Mouse (Mus musculus) mesoderm, embryonic 11.5 days (tissue): ENCODE measurements around the gene Golt1b.
A peak's percentile ranks its signal among the peaks of the same experiment; 100 is the strongest.

Experiments used
- DNase-seq: peaks from one replicate; pipeline ENCODE4 v3.0.0-alpha.2; 2012; ENCODE audit warnings: low read depth, low spot score

The Golt1b gene

DNA sequence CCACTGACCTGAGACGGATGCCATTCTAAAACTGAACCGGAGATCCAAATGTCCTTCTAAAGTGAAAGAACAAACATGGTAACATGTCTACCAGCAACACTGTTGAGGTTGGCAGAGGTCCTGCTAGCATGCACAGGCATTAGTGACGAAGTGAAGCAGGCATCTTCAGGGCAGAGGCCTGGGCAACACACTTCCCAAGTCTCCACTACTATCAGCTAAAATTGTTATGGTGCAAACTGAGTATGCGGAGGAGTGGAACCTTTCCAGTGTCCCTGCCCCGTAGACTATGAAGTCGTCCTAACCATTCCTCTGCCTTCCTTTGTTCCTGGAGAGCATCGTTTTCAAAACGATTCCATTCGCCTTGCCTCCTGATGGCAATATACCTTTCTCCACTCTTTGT lies 2.5 kb upstream of the Golt1b start:
- no peak for DNase-seq

- DNase-seq, result no peak
Observed at GRCm38 (mm10) chr6:142386285-142387010, 573 bp upstream of the Golt1b start.

DNA sequence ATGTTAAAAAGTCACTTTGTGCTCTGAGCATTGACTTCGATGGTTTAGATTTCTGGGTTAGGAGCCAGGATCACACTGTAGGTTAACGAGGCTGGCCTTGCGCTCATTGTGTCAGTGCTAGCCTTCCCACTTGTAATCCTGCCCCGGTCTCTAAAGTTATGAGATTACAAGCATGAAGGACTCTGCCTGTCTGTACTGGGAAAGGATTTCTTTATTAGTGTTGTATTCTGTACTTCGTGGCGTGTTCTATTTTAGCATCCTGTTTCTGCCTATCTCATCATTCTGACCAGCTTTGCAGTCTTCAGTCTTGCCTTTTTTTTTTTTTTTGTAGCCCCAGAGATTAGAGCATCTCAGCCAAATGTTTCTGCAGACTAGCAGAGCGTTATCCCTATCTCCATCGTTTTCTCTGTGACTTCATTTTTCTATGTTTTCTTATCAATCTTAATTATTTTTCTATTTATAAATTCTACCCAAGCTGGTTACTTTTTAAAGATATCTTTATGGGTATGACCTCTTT lies 792 bp downstream of the Golt1b start:
- DNase-seq, result peak; percentile 6

DNA sequence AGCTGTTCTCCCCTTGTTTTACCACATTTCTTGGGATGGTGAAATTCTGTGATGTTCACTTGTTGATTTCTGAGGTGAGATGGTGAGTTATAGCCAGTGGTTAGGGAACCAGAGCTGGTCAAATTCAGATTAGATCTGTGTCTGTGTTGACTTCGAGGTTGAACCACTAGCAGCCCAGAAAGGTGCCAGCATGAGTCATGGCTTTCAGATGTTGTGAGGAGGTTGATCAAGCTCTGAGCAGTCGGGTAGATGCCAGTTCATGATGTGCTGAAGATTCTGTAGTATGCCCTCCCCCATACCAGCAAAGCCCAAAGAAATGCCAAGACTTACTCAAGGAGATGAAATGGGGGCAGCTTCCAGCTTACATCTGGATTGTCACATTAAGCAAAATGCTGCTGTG lies 2.1 kb downstream of the Golt1b start:
- no peak for DNase-seq

- DNase-seq, result no peak
Observed at GRCm38 (mm10) chr6:142392312-142392711, 5.3 kb downstream of the Golt1b start.

DNA sequence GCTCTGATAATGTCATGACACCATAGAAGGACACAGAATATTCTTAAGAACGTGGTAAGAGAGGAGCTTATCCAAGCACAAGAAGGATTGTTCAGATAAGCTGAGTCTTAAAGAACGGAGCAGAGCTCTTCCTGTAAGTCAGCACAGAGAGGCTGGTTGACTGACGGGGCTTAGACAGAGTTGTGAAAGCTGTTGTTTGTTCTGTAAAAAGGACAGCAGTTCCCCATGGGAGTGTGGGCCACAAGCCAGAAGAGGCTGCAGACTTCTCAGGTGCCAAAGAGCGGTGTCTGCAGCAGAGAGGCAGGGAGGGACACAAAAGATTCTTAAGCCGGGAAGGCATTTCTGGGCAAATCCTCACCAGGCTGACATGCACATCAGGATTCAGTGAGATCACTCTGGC lies 7.6 kb downstream of the Golt1b start:
- no peak for DNase-seq

DNA sequence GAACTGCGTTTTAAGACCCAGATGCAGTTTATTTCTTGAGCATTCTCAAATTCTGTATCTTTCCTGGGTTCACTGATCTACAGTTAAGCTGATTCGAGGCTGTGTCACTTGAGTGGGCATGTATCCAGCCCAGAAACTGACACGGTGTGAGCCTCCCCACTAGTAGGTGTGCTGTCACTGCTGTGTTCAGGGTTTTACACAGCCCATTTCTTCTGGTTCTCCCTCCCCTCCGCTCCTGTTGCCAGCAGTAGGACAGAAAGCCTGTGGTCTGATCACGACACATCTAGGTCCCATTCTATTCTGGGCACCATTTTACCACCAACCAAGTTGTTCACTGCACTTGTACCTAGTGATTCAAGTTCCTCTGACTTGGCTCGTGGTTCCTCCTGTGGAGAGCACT lies 8.7 kb downstream of the Golt1b start:
- DNase-seq, result no peak

- no peak for DNase-seq
Observed at GRCm38 (mm10) chr6:142411140-142411539, 24.1 kb downstream of the Golt1b start.

- DNase-seq, result no peak
Observed at GRCm38 (mm10) chr6:142412906-142413491, 26.0 kb downstream of the Golt1b start, which contains the start of gene Spx. Gene Spx, plus strand, starts transcription at chr6:142413441.

DNA sequence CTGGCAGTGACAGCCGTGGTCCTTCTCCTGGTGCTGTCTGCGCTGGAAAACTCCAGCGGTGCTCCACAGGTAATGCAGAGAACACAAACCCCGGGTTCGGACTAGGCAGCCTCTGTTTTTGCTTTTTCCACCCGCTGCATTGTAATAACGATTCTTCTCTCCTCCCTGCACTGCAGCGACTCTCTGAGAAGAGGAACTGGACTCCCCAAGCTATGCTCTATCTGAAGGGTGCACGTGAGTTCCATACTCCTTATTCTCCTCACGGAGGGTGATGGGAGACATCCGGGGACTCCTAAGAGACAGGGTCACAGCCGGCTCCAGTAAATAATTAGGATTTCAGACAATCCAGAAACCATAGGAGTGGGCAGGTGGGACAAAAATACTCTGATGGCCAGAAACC lies 26.8 kb downstream of the Golt1b start:
- no peak for DNase-seq

DNA sequence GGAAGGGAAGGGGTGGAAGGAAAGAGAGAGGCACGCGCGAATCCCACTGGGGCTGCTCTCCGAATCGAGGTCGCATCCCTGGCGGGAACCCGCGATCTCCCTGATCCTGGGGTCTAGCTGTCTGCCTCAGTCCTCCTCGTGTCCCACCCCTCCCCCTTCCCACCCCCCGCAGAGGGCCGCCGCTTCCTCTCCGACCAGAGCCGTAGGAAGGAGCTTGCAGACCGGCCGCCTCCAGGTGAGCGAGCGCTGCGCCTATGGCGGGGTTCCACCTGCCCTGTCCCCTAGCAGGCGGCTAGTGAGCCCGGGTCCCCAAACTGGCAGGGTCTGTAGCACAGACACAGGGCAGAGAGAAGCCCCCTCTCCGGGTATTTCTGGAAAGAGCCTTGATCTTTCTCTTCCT lies 27.6 kb downstream of the Golt1b start:
- DNase-seq, result no peak

- DNase-seq, result no peak
Observed at GRCm38 (mm10) chr6:142424976-142425375, 38.0 kb downstream of the Golt1b start.

GRCm38 (mm10) chr6:142429072-142429471 lies 42.1 kb downstream of the Golt1b start:
- no peak for DNase-seq

DNA sequence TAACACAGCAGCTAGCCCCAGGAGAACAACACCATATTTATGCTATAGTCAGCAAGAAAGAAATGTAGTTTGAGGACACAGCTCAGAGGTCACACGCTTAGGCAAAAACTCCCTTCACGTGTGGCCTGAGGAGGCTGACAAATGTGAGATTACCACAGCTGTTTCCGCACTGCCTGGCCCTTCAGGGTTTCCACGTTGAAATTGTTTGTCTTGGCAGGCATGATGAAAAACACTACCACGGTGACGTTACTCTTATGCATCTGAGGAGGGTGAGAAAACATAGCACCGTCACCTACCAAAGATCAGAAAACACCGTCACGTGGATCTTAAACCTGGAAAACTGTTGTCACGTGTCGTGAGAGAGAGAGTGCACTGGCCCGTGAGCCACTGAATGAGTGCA lies 64.4 kb downstream of the Golt1b start:
- no peak for DNase-seq

- DNase-seq, result no peak
Observed at GRCm38 (mm10) chr6:142453311-142453710, 66.3 kb downstream of the Golt1b start.
